Mouse (Mus musculus): Measurements from ENCODE around the gene Zfp948. TPM values are rescaled to one million over a fixed set of nuclear protein-coding genes. Genes with fewer than 3 reads are reported as not detected.
"Not testable (repeated sequence)": the region's sequence is repeated elsewhere in the genome, so short reads cannot be mapped to it uniquely, and the experiment has no call there.

Zfp948 gene
- polyA plus RNA-seq, 1 experiment from 2014 or later, result 14.6 TPM

DNA sequence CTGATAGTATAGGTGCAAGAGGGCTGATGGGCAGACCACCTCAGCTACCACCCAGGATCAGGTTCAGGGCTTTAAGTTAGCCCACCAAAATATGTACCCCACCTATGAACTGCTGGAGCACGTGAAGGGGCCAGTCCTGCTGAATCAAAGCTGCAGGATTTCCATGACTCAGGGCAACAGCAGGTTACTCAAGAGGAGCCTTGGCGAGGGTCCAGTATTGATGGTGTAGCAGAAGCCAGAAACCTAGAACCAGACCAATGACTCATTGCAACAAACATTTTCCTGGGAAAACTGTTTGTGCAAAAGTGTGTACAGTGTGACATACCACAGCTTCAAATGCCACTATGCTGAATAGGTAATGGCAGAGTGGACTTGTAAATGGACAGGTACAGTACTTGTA, 9.0 kb upstream of the Zfp948 start:
- H3K36me3 ChIP-seq (replicated peaks), result peaks cover 16% of the 10 kb centered on the region
- H3K27ac ChIP-seq (replicated peaks), result no peak overlapping the region
- H3K27me3 ChIP-seq (replicated peaks; ENCODE audit: low read depth, poor library complexity, severe bottlenecking), result no peaks in the 10 kb centered on the region
- no peak for DNase-seq (ENCODE audit: low spot score)
- no peaks in the 10 kb centered on the region for H3K9me3 ChIP-seq
- no peak overlapping the region for H3K4me3 ChIP-seq
- 86% methylated on average over 2 of the region's 2 CpGs for WGBS
- H3K4me1 ChIP-seq, result no peaks in the 10 kb centered on the region

DNA sequence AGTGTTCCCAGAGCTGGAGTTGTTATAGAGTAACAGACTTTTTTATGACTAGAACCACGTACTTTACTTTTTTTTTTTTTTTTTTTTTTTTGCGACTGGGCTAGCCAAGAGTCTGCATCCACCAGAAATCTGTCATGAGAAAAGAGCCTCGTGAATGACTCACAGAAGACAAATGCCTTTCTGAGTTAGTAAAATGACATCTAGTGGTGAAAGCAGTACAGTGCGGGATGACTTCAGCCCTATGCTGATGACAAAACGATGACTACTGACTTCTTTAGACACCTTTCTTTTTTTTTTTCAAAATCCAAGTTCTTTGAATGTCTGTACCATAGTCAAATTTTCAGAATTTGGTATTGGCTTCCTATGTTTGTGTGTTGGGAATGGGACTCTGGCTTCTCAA, 588 bp upstream of the Zfp948 start:
- H3K9me3 ChIP-seq, result no peaks in the 10 kb centered on the region
- H3K36me3 ChIP-seq (replicated peaks), result peaks cover 9% of the 10 kb centered on the region; the same call in 1 of the 2 replicates
- H3K27ac ChIP-seq (replicated peaks), result peak overlapping the region; percentile 92
- peak overlapping the region; percentile 75 for H3K4me3 ChIP-seq
- peak; percentile 15 for DNase-seq (ENCODE audit: low spot score)
- 9% methylated on average over 5 of the region's 5 CpGs for WGBS
- H3K27me3 ChIP-seq (replicated peaks; ENCODE audit: low read depth, poor library complexity, severe bottlenecking), result no peaks in the 10 kb centered on the region
- peaks cover 9% of the 10 kb centered on the region for H3K4me1 ChIP-seq

DNA sequence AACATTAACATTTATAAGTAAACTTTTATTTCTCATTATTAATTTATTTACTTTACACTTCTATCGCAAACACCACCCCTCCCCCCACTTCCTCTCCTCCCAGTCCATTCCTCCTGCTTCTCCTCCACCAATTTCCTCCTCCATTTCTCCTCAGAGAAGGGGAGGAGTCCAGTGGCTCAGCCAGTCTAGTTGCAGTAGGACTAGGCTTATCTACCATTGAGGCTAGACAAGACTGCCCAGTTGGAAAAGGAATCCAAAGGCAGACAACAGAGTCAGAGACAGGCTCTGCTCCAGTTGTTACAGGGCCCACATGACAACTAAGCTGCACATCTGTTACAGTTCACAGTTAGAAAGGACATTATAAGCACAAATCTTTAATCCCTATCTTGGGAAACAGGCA, 888 bp downstream of the Zfp948 start:
- WGBS, result 38% methylated on average over 1 of the region's 1 CpGs
- DNase-seq (ENCODE audit: low spot score), result peak; percentile 49
- peaks cover 9% of the 10 kb centered on the region for H3K4me1 ChIP-seq
- peak overlapping the region; percentile 72 for H3K27ac ChIP-seq (replicated peaks)
- no peaks in the 10 kb centered on the region for H3K9me3 ChIP-seq
- H3K36me3 ChIP-seq (replicated peaks), result peaks cover 13% of the 10 kb centered on the region
- H3K4me3 ChIP-seq, result peak overlapping the region; percentile 75
- no peaks in the 10 kb centered on the region for H3K27me3 ChIP-seq (replicated peaks; ENCODE audit: low read depth, poor library complexity, severe bottlenecking)

- Histone ChIP-seq H3K36me3 (replicated peaks) (peaks cover 58% of the 10 kb centered on the region), H3K9me3 (no peaks in the 10 kb centered on the region)
- 88% methylated on average over 1 of the region's 1 CpGs for WGBS
Observed at GRCm38 (mm10) chr17:21579080-21579479, 12.3 kb downstream of the Zfp948 start.

DNA sequence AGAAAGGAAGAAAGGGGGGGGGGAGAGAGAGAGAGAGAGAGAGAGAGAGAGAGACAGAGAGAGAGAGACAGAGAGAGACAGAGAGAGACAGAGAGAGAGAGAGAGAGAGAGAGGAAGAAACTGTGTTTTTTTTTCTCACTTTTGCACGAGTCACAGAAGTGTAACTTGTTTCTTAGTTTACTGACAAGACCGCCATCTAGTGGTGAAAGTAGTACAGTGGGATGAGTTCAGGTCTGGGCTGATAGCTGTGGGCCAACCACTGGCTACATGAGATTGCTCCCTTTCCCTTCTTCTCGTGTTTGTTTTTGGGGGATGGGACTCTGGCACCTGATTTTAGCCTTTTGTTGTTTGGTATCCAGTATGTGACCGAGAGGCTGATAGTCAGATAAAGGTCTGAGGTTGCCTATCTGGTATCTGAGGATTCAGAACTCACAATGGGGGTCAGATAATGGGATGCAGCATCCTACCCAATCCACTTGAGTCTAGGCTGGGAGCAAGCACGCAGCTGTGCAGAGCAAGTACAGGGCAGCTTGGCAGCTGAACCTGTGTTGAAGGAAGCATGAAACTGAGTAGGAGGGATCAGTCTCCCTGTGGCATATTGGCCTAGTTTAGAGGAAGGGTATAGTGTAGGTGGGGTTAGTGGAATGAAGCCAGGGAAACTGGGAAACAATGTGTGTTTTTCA, 12.8 kb downstream of the Zfp948 start:
- H3K4me1 ChIP-seq, result no peaks in the 10 kb centered on the region
- peak; percentile 13 for DNase-seq (ENCODE audit: low spot score)
- no peak overlapping the region for H3K27ac ChIP-seq (replicated peaks)
- no peak overlapping the region for H3K4me3 ChIP-seq
- no peaks in the 10 kb centered on the region for H3K27me3 ChIP-seq (replicated peaks; ENCODE audit: low read depth, poor library complexity, severe bottlenecking)
- no peaks in the 10 kb centered on the region for H3K9me3 ChIP-seq
- WGBS, result 28% methylated on average over 5 of the region's 5 CpGs
- H3K36me3 ChIP-seq (replicated peaks), result peaks cover 58% of the 10 kb centered on the region

More at GRCm38 (mm10) chr17:21579080-21579479, 12.3 kb downstream of the Zfp948 start:
- DNase-seq (ENCODE audit: low spot score), result no peak
- Histone ChIP-seq H3K27ac (replicated peaks) (no peak overlapping the region), H3K4me3 (no peak overlapping the region), H3K27me3 (replicated peaks; ENCODE audit: low read depth, poor library complexity, severe bottlenecking) (no peaks in the 10 kb centered on the region), H3K4me1 (no peaks in the 10 kb centered on the region)

DNA sequence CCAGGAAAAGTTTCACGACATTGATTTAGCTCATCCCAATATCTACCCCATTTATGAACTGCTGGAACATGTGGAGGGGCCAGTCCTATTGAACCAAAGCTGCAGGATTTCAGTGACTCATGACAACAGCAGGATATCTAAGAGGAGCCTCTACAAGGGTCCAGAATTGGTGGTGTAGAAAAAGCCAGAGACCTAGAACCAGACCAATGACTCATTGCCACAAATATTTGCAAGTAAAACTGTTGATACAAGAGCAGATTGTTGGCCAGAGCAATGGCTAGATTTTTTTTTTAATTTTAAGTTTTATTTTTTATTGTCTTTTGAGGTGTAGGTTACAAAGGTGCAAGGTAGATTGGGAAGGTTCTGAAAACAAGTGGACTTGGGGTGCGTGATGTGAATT, 18.7 kb downstream of the Zfp948 start:
- Histone ChIP-seq H3K4me1 (no peaks in the 10 kb centered on the region), H3K27ac (replicated peaks) (no peak overlapping the region), H3K4me3 (no peak overlapping the region), H3K9me3 (peaks cover 7% of the 10 kb centered on the region; the same call in 1 of the 2 replicates), H3K36me3 (replicated peaks) (peaks cover 68% of the 10 kb centered on the region), H3K27me3 (replicated peaks; ENCODE audit: low read depth, poor library complexity, severe bottlenecking) (no peaks in the 10 kb centered on the region)
- DNase-seq (ENCODE audit: low spot score), result no peak
- 98% methylated on average over 2 of the region's 2 CpGs for WGBS

DNA sequence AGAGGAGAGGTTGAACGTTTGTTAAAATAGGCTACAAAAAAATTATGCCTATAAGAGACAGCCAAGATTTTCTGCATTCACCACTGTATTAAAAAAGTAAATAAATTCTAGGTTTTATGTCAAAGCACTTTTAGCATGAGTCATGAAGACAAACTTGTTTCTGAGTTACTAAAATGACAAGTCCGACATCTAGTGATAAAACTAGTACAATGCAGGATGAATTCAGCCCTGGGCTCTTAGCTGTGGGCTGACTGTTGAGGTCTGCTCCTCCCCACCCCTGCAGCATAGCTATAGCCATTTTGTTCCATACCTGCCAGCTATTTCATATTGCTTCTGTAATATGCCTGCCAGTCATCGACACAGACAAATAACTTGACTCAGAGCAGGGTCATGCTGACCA, 49.5 kb downstream of the Zfp948 start:
- no peak for DNase-seq (ENCODE audit: low spot score)
- Histone ChIP-seq H3K36me3 (replicated peaks) (no peaks in the 10 kb centered on the region), H3K4me3 (no peak overlapping the region), H3K27me3 (replicated peaks; ENCODE audit: low read depth, poor library complexity, severe bottlenecking) (no peaks in the 10 kb centered on the region), H3K9me3 (no peaks in the 10 kb centered on the region), H3K4me1 (no peaks in the 10 kb centered on the region), H3K27ac (replicated peaks) (no peak overlapping the region)
- 82% methylated on average over 3 of the region's 3 CpGs for WGBS

- no peaks in the 10 kb centered on the region for H3K9me3 ChIP-seq
- WGBS, result 11% methylated on average over 9 of the region's 9 CpGs
- no peak for DNase-seq (ENCODE audit: low spot score)
- peak overlapping the region; percentile 26; the same call in 1 of the 2 replicates for H3K4me3 ChIP-seq
- no peaks in the 10 kb centered on the region for H3K36me3 ChIP-seq (replicated peaks)
- H3K27ac ChIP-seq (replicated peaks), result no peak overlapping the region
- no peaks in the 10 kb centered on the region for H3K27me3 ChIP-seq (replicated peaks; ENCODE audit: low read depth, poor library complexity, severe bottlenecking)
- no peaks in the 10 kb centered on the region for H3K4me1 ChIP-seq
Observed at GRCm38 (mm10) chr17:21617352-21617751, 50.5 kb downstream of the Zfp948 start.

- no peak overlapping the region for H3K27ac ChIP-seq (replicated peaks)
- no peaks in the 10 kb centered on the region for H3K27me3 ChIP-seq (replicated peaks; ENCODE audit: low read depth, poor library complexity, severe bottlenecking)
- no peak overlapping the region for H3K4me3 ChIP-seq
- no CpG with 5 or more reads among the region's 3 CpGs for WGBS
- H3K36me3 ChIP-seq (replicated peaks), result no peaks in the 10 kb centered on the region
- H3K4me1 ChIP-seq, result no peaks in the 10 kb centered on the region
- no peak for DNase-seq (ENCODE audit: low spot score)
- no peaks in the 10 kb centered on the region for H3K9me3 ChIP-seq
Observed at GRCm38 (mm10) chr17:21623647-21624046, 56.8 kb downstream of the Zfp948 start.

- WGBS, result 62% methylated on average over 4 of the region's 4 CpGs
Observed at GRCm38 (mm10) chr17:21635758-21636157, 69.0 kb downstream of the Zfp948 start.

More at GRCm38 (mm10) chr17:21635758-21636157, 69.0 kb downstream of the Zfp948 start:
- not testable (repeated sequence) for H3K27ac ChIP-seq (replicated peaks); H3K4me3 ChIP-seq; H3K9me3 ChIP-seq; DNase-seq (ENCODE audit: low spot score); H3K36me3 ChIP-seq (replicated peaks); H3K27me3 ChIP-seq (replicated peaks; ENCODE audit: low read depth, poor library complexity, severe bottlenecking); H3K4me1 ChIP-seq

Other genes with a start within 250 kb of the Zfp948 start
- gene Zfp677, start 183.3 kb upstream of the Zfp948 start, polyA plus RNA-seq (2016; fragmentation: Nextera tagmentation; extraction: Ambion mirVana), result 1.9 and 2.9 TPM in 2 replicates
- gene Zfp54, start 143.8 kb upstream of the Zfp948 start, polyA plus RNA-seq (2016; fragmentation: Nextera tagmentation; extraction: Ambion mirVana), result 3.2 and 4.1 TPM in 2 replicates
- 15.6 and 15.7 TPM in 2 replicates for gene Zfp51, start 116.6 kb upstream of the Zfp948 start, polyA plus RNA-seq (2016; fragmentation: Nextera tagmentation; extraction: Ambion mirVana)
- gene Zfp53, start 78.0 kb upstream of the Zfp948 start, polyA plus RNA-seq (2016; fragmentation: Nextera tagmentation; extraction: Ambion mirVana), result 8.6 and 9.5 TPM in 2 replicates
- 2.8 and 3.0 TPM in 2 replicates for gene Zfp52, start 31.5 kb upstream of the Zfp948 start, polyA plus RNA-seq (2016; fragmentation: Nextera tagmentation; extraction: Ambion mirVana)
- 4.2 and 4.3 TPM in 2 replicates for gene Zfp983, start 83.6 kb downstream of the Zfp948 start, polyA plus RNA-seq (2016; fragmentation: Nextera tagmentation; extraction: Ambion mirVana)
- gene Gm10226, start 124.9 kb downstream of the Zfp948 start, polyA plus RNA-seq (2016; fragmentation: Nextera tagmentation; extraction: Ambion mirVana), result 5.7 and 9.0 TPM in 2 replicates
- gene Zfp760, start 140.7 kb downstream of the Zfp948 start, polyA plus RNA-seq (2016; fragmentation: Nextera tagmentation; extraction: Ambion mirVana), result 19.7 and 20.2 TPM in 2 replicates
- 6.1 and 7.7 TPM in 2 replicates for gene Zfp229, start 163.8 kb downstream of the Zfp948 start, polyA plus RNA-seq (2016; fragmentation: Nextera tagmentation; extraction: Ambion mirVana)

Data from embryonic facial prominence, embryonic 10.5 days (tissue).